Mouse (Mus musculus) heart, embryonic 10.5 days (tissue): ENCODE results near the gene Pecam1. TPM values are rescaled to one million over a fixed set of nuclear protein-coding genes. Genes with fewer than 3 reads are reported as not detected.

Experiments
- DNase-seq: peaks from one replicate; pipeline ENCODE4 v3.0.0-alpha.2; 2017; ENCODE audit warnings: low spot score
- H3K27ac ChIP-seq: fragments of 300-500 bp; sonication (generic); 2 replicates; pipeline ENCODE4 v1.5.1; 2016; ENCODE audit warnings: mild to moderate bottlenecking
- H3K27me3 ChIP-seq: fragments of 300-500 bp; sonication (generic); 2 replicates; pipeline ENCODE4 v1.6.1; 2016; ENCODE audit warnings: mild to moderate bottlenecking; ENCODE audit not compliant: poor library complexity, insufficient read depth, severe bottlenecking
- H3K36me3 ChIP-seq: fragments of 300-500 bp; sonication (generic); 2 replicates; pipeline ENCODE4 v1.6.1; 2016; ENCODE audit warnings: mild to moderate bottlenecking, moderate library complexity
- H3K4me1 ChIP-seq: fragments of 300-500 bp; sonication (generic); 2 replicates; pipeline ENCODE4 v1.6.1; 2016; ENCODE audit warnings: mild to moderate bottlenecking
- H3K4me3 ChIP-seq: fragments of 300-500 bp; sonication (generic); 2 replicates; pipeline ENCODE4 v1.5.1; 2016; ENCODE audit warnings: mild to moderate bottlenecking, moderate library complexity
- H3K9me3 ChIP-seq: fragments of 300-500 bp; sonication (generic); 2 replicates; pipeline ENCODE4 v1.6.1; 2016; ENCODE audit warnings: mild to moderate bottlenecking, moderate library complexity
- WGBS: fragments of 180-500 bp; shearing (Covaris S2); methylation state at CpG from one replicate; pipeline ENCODE4 v1.1.7; 2016; 5-methylcytosine and 5-hydroxymethylcytosine counted together
- polyA plus RNA-seq: library from polyadenylated mRNA; unstranded; fragments of >200 nt; fragmentation: Nextera tagmentation; extraction: Ambion mirVana; gene quantifications from 2 replicates; pipeline ENCODE4 v1.2.1, GENCODE M21; 2016

The Pecam1 gene
- polyA plus RNA-seq, 1 experiment from 2014 or later, result 40.6 TPM

GRCm38 (mm10) chr11:106715066-106715465 lies 35.4 kb downstream of the Pecam1 start:
- 41% methylated on average over 6 of the region's 6 CpGs for WGBS

GRCm38 (mm10) chr11:106710789-106711188 lies 39.6 kb downstream of the Pecam1 start:
- H3K9me3 ChIP-seq, result no peaks in the 10 kb centered on the region
- 50% methylated on average over 5 of the region's 5 CpGs for WGBS
- H3K27ac ChIP-seq, result peak overlapping the region; percentile 56; the same call in 1 of the 2 replicates
- H3K4me3 ChIP-seq, result no peak overlapping the region
- no peak for DNase-seq
- no peaks in the 10 kb centered on the region for H3K27me3 ChIP-seq
- H3K4me1 ChIP-seq, result peaks cover 77% of the 10 kb centered on the region
- H3K36me3 ChIP-seq, result 0 out of 2 replicates have a peak, but pooled peaks cover 4% of the 10 kb centered on the region

More at GRCm38 (mm10) chr11:106715066-106715465, 35.4 kb downstream of the Pecam1 start:
- H3K36me3 ChIP-seq, result 0 out of 2 replicates have a peak, but pooled peaks cover 4% of the 10 kb centered on the region
- H3K27me3 ChIP-seq, result no peaks in the 10 kb centered on the region
- no peak for DNase-seq
- H3K9me3 ChIP-seq, result no peaks in the 10 kb centered on the region
- H3K4me3 ChIP-seq, result peak overlapping the region; percentile 43
- peak overlapping the region; percentile 86 for H3K27ac ChIP-seq
- H3K4me1 ChIP-seq, result peaks cover 40% of the 10 kb centered on the region

- no peak for DNase-seq
- Histone ChIP-seq H3K36me3 (0 out of 2 replicates have a peak, but pooled peaks cover 4% of the 10 kb centered on the region), H3K9me3 (no peaks in the 10 kb centered on the region), H3K4me3 (no peak overlapping the region), H3K27ac (no peak overlapping the region), H3K27me3 (no peaks in the 10 kb centered on the region), H3K4me1 (peaks cover 71% of the 10 kb centered on the region)
- 45% methylated on average over 15 of the region's 15 CpGs for WGBS
These were observed 41.0 kb downstream of the Pecam1 start for GRCm38 (mm10) chr11:106709227-106709985.

GRCm38 (mm10) chr11:106707866-106708265 lies 42.6 kb downstream of the Pecam1 start:
- Histone ChIP-seq H3K4me1 (peaks cover 60% of the 10 kb centered on the region), H3K27me3 (no peaks in the 10 kb centered on the region), H3K9me3 (no peaks in the 10 kb centered on the region), H3K4me3 (no peak overlapping the region), H3K36me3 (0 out of 2 replicates have a peak, but pooled peaks cover 4% of the 10 kb centered on the region), H3K27ac (peak overlapping the region; percentile 31; the same call in 1 of the 2 replicates)
- DNase-seq, result no peak
- WGBS, result 49% methylated on average over 3 of the region's 3 CpGs

GRCm38 (mm10) chr11:106707085-106707484 lies 43.3 kb downstream of the Pecam1 start:
- H3K4me3 ChIP-seq, result no peak overlapping the region
- H3K27ac ChIP-seq, result no peak overlapping the region
- 66% methylated on average over 8 of the region's 8 CpGs for WGBS
- peaks cover 56% of the 10 kb centered on the region for H3K4me1 ChIP-seq
- no peaks in the 10 kb centered on the region for H3K9me3 ChIP-seq
- DNase-seq, result no peak
- H3K27me3 ChIP-seq, result no peaks in the 10 kb centered on the region
- 0 out of 2 replicates have a peak, but pooled peaks cover 4% of the 10 kb centered on the region for H3K36me3 ChIP-seq

GRCm38 (mm10) chr11:106706212-106706611 lies 44.2 kb downstream of the Pecam1 start:
- Histone ChIP-seq H3K36me3 (0 out of 2 replicates have a peak, but pooled peaks cover 4% of the 10 kb centered on the region), H3K9me3 (no peaks in the 10 kb centered on the region), H3K27ac (no peak overlapping the region; the same call in 1 of the 2 replicates), H3K4me3 (no peak overlapping the region), H3K27me3 (no peaks in the 10 kb centered on the region), H3K4me1 (peaks cover 54% of the 10 kb centered on the region)
- WGBS, result 11% methylated on average over 4 of the region's 4 CpGs
- DNase-seq, result no peak

GRCm38 (mm10) chr11:106704399-106705111 lies 45.9 kb downstream of the Pecam1 start:
- no peaks in the 10 kb centered on the region for H3K9me3 ChIP-seq
- H3K27me3 ChIP-seq, result no peaks in the 10 kb centered on the region
- H3K27ac ChIP-seq, result no peak overlapping the region
- WGBS, result 81% methylated on average over 9 of the region's 9 CpGs
- H3K36me3 ChIP-seq, result no peaks in the 10 kb centered on the region
- no peak overlapping the region for H3K4me3 ChIP-seq
- no peak for DNase-seq
- peaks cover 38% of the 10 kb centered on the region for H3K4me1 ChIP-seq

GRCm38 (mm10) chr11:106703931-106704330 lies 46.5 kb downstream of the Pecam1 start:
- H3K27me3 ChIP-seq, result no peaks in the 10 kb centered on the region
- H3K4me1 ChIP-seq, result peaks cover 34% of the 10 kb centered on the region
- no peak for DNase-seq
- H3K36me3 ChIP-seq, result peaks cover 6% of the 10 kb centered on the region
- 84% methylated on average over 7 of the region's 7 CpGs for WGBS
- H3K4me3 ChIP-seq, result no peak overlapping the region
- H3K27ac ChIP-seq, result no peak overlapping the region
- no peaks in the 10 kb centered on the region for H3K9me3 ChIP-seq

- H3K4me1 ChIP-seq, result peaks cover 24% of the 10 kb centered on the region
- H3K36me3 ChIP-seq, result peaks cover 15% of the 10 kb centered on the region
- H3K27me3 ChIP-seq, result no peaks in the 10 kb centered on the region
- H3K27ac ChIP-seq, result no peak overlapping the region
- no peak for DNase-seq
- H3K9me3 ChIP-seq, result no peaks in the 10 kb centered on the region
- no peak overlapping the region for H3K4me3 ChIP-seq
- 82% methylated on average over 3 of the region's 3 CpGs for WGBS
These were observed 47.8 kb downstream of the Pecam1 start for GRCm38 (mm10) chr11:106702584-106702983.

- H3K27ac ChIP-seq, result no peak overlapping the region
- H3K27me3 ChIP-seq, result no peaks in the 10 kb centered on the region
- H3K36me3 ChIP-seq, result peaks cover 15% of the 10 kb centered on the region
- H3K9me3 ChIP-seq, result no peaks in the 10 kb centered on the region
- WGBS, result 65% methylated on average over 9 of the region's 9 CpGs
- H3K4me1 ChIP-seq, result peaks cover 15% of the 10 kb centered on the region
- DNase-seq, result no peak
- H3K4me3 ChIP-seq, result no peak overlapping the region
These were observed 48.8 kb downstream of the Pecam1 start for GRCm38 (mm10) chr11:106701589-106701988.

- WGBS, result 89% methylated on average over 9 of the region's 9 CpGs
- peaks cover 5% of the 10 kb centered on the region; the same call in 1 of the 2 replicates for H3K4me1 ChIP-seq
- peaks cover 24% of the 10 kb centered on the region for H3K36me3 ChIP-seq
- no peaks in the 10 kb centered on the region for H3K27me3 ChIP-seq
- no peak for DNase-seq
- H3K9me3 ChIP-seq, result no peaks in the 10 kb centered on the region
- no peak overlapping the region for H3K27ac ChIP-seq
- H3K4me3 ChIP-seq, result no peak overlapping the region
These were observed 51.3 kb downstream of the Pecam1 start for GRCm38 (mm10) chr11:106699083-106699482.

GRCm38 (mm10) chr11:106698289-106698688 lies 52.1 kb downstream of the Pecam1 start:
- DNase-seq, result no peak
- H3K4me1 ChIP-seq, result peaks cover 5% of the 10 kb centered on the region; the same call in 1 of the 2 replicates
- H3K27ac ChIP-seq, result no peak overlapping the region
- WGBS, result 86% methylated on average over 6 of the region's 6 CpGs
- H3K9me3 ChIP-seq, result no peaks in the 10 kb centered on the region
- peaks cover 24% of the 10 kb centered on the region for H3K36me3 ChIP-seq
- no peak overlapping the region for H3K4me3 ChIP-seq
- no peaks in the 10 kb centered on the region for H3K27me3 ChIP-seq

GRCm38 (mm10) chr11:106695917-106696316 lies 54.5 kb downstream of the Pecam1 start:
- Histone ChIP-seq H3K27me3 (no peaks in the 10 kb centered on the region), H3K4me3 (no peak overlapping the region), H3K4me1 (no peaks in the 10 kb centered on the region), H3K9me3 (no peaks in the 10 kb centered on the region), H3K27ac (no peak overlapping the region), H3K36me3 (peaks cover 27% of the 10 kb centered on the region)
- no peak for DNase-seq
- 90% methylated on average over 3 of the region's 3 CpGs for WGBS
